Mouse (Mus musculus): ENCODE measurements around the gene Cyp2c54. TPM values are rescaled to one million over a fixed set of nuclear protein-coding genes. Genes with fewer than 3 reads are reported as not detected.
"Not testable (repeated sequence)": the region's sequence is repeated elsewhere in the genome, so short reads cannot be mapped to it uniquely, and the experiment has no call there.

The Cyp2c54 gene
- not detected in 2 replicates for polyA plus RNA-seq (2015; fragmentation: Nextera tagmentation; extraction: Ambion mirVana)

GRCm38 (mm10) chr19:40073701-40074100 lies at the start of gene Cyp2c54:
TSS of gene Cyp2c54 (minus strand) at chr19:40073827.
- no peaks in the 10 kb centered on the region for H3K4me1 ChIP-seq (replicated peaks)
- H3K9me3 ChIP-seq = no peaks in the 10 kb centered on the region
- H3K9ac ChIP-seq = no peak within 1 kb of the TSS
- no peak within 1 kb of the TSS for H3K4me2 ChIP-seq
- H3K36me3 ChIP-seq = no peaks in the 10 kb centered on the region
- no peak for ATAC-seq (ENCODE audit: low FRiP score)
- H3K27ac ChIP-seq = no peak within 1 kb of the TSS
- no peaks in the 10 kb centered on the region for H3K27me3 ChIP-seq
- H3K4me3 ChIP-seq = no peak within 1 kb of the TSS

DNA sequence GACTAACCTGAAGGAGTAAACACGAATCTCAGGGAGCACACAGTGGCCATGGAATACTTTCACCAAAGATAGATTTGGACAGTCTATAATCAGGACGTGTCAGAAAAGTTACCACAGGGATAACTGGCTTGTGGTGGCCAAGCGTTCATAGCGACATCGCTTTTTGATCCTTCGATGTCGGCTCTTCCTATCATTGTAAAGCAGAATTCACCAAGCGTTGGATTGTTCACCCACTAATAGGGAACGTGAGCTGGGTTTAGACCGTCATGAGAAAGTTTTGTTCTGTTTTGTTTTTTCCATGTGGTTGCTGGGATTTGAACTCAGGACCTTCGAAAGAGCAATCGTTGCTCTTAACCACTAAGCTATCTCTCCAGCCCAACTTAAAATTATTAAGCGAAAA lies 46.0 kb upstream of the Cyp2c54 start:
- H3K4me1 ChIP-seq (replicated peaks); H3K9ac ChIP-seq; ATAC-seq (ENCODE audit: low FRiP score); H3K9me3 ChIP-seq; H3K4me3 ChIP-seq; H3K27ac ChIP-seq; H3K36me3 ChIP-seq; H3K4me2 ChIP-seq; H3K27me3 ChIP-seq: not testable (repeated sequence)
- 83% methylated on average over 13 of the region's 13 CpGs for WGBS

DNA sequence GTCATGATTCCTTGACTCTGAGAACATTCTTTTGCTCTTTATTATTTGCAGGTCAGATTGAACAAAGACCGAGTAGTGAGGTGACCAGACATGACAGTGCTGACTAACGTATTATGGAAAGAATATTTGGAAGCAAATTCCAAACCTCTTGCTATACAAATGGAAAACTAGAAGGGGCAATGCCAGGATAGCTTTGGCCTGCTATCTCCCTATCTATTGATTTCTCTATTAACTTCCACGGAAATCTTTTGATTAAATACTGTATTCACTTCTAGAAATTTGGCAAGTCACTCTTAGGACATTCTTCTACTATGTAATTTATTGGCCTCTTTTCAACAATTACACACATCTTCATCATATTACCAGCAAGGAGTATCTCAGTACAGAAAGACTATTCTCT lies 17.5 kb upstream of the Cyp2c54 start:
- no peak for ATAC-seq (ENCODE audit: low FRiP score)
- H3K9ac ChIP-seq = no peak overlapping the region
- no peak overlapping the region for H3K4me3 ChIP-seq
- H3K9me3 ChIP-seq = no peaks in the 10 kb centered on the region
- H3K27ac ChIP-seq = no peak overlapping the region
- H3K36me3 ChIP-seq = no peaks in the 10 kb centered on the region
- H3K27me3 ChIP-seq = no peaks in the 10 kb centered on the region
- H3K4me1 ChIP-seq (replicated peaks) = no peaks in the 10 kb centered on the region
- no peak overlapping the region for H3K4me2 ChIP-seq
- 88% methylated on average over 3 of the region's 3 CpGs for WGBS

GRCm38 (mm10) chr19:40089421-40089820 lies 15.8 kb upstream of the Cyp2c54 start, which contains the start of gene Cyp2c50:
TSS of gene Cyp2c50 (plus strand) at chr19:40089688.
- WGBS = 100% methylated on average over 1 of the region's 1 CpGs
- H3K27ac ChIP-seq; H3K27me3 ChIP-seq; H3K4me1 ChIP-seq (replicated peaks); H3K9ac ChIP-seq; H3K4me3 ChIP-seq; H3K4me2 ChIP-seq; H3K9me3 ChIP-seq; H3K36me3 ChIP-seq; ATAC-seq (ENCODE audit: low FRiP score): not testable (repeated sequence)

GRCm38 (mm10) chr19:40088381-40088780 lies 14.8 kb upstream of the Cyp2c54 start:
- no peak for ATAC-seq (ENCODE audit: low FRiP score)
- 92% methylated on average over 1 of the region's 1 CpGs for WGBS
- Histone ChIP-seq H3K9ac (no peak overlapping the region), H3K36me3 (no peaks in the 10 kb centered on the region), H3K27ac (no peak overlapping the region), H3K9me3 (no peaks in the 10 kb centered on the region), H3K4me1 (replicated peaks) (no peaks in the 10 kb centered on the region), H3K4me3 (no peak overlapping the region), H3K27me3 (no peaks in the 10 kb centered on the region), H3K4me2 (no peak overlapping the region)

GRCm38 (mm10) chr19:39992140-39992539 lies 81.5 kb downstream of the Cyp2c54 start, which contains the start of gene Cyp2c37:
TSS of gene Cyp2c37 (plus strand) at chr19:39992424.
- not testable (repeated sequence) for H3K9ac ChIP-seq; H3K27ac ChIP-seq; H3K4me1 ChIP-seq (replicated peaks); H3K4me3 ChIP-seq; ATAC-seq (ENCODE audit: low FRiP score); H3K9me3 ChIP-seq; H3K4me2 ChIP-seq; H3K36me3 ChIP-seq; H3K27me3 ChIP-seq
- WGBS = 93% methylated on average over 1 of the region's 1 CpGs

- Histone ChIP-seq H3K4me1 (replicated peaks) (no peaks in the 10 kb centered on the region), H3K27ac (no peak overlapping the region), H3K4me2 (no peak overlapping the region), H3K36me3 (no peaks in the 10 kb centered on the region), H3K4me3 (no peak overlapping the region), H3K27me3 (no peaks in the 10 kb centered on the region), H3K9ac (no peak overlapping the region), H3K9me3 (no peaks in the 10 kb centered on the region)
- 76% methylated on average over 2 of the region's 2 CpGs for WGBS
- no peak for ATAC-seq (ENCODE audit: low FRiP score)
Observed at GRCm38 (mm10) chr19:39989471-39989870, 84.2 kb downstream of the Cyp2c54 start.

Other genes starting within 250 kb of the Cyp2c54 start
- gene Cyp2c69, start 187.0 kb downstream of the Cyp2c54 start, polyA plus RNA-seq (2015; fragmentation: Nextera tagmentation; extraction: Ambion mirVana) = not detected in 2 replicates
- not detected in 2 replicates for gene Cyp2c37, start 81.4 kb downstream of the Cyp2c54 start, polyA plus RNA-seq (2015; fragmentation: Nextera tagmentation; extraction: Ambion mirVana)
- not detected in 2 replicates for gene Cyp2c50, start 15.9 kb upstream of the Cyp2c54 start, polyA plus RNA-seq (2015; fragmentation: Nextera tagmentation; extraction: Ambion mirVana)
- gene Cyp2c70, start 113.5 kb upstream of the Cyp2c54 start, polyA plus RNA-seq (2015; fragmentation: Nextera tagmentation; extraction: Ambion mirVana) = not detected in 2 replicates
- gene Pdlim1, start 198.0 kb upstream of the Cyp2c54 start, polyA plus RNA-seq (2015; fragmentation: Nextera tagmentation; extraction: Ambion mirVana) = 13.8 and 14.7 TPM in 2 replicates

All from hindbrain, embryonic 13.5 days (tissue).